Mouse (Mus musculus) neural tube, embryonic 15.5 days (tissue): ENCODE measurements around the gene Cpt1c. TPM values are rescaled to one million over a fixed set of nuclear protein-coding genes. Genes with fewer than 3 reads are reported as not detected.
A peak's percentile ranks its signal among the peaks of the same experiment; 100 is the strongest.
"Not testable (repeated sequence)": the region's sequence is repeated elsewhere in the genome, so short reads cannot be mapped to it uniquely, and the experiment has no call there.

Experiments used
- ATAC-seq: fragments of 200-750 bp; cut with Nextera tagmentation; 2 replicates; pipeline ENCODE4 v1.8.0; 2017; ENCODE audit warnings: mild to moderate bottlenecking, moderate TSS enrichment, moderate library complexity; ENCODE audit not compliant: low FRiP score
- H3K27ac ChIP-seq: fragments of 300-500 bp; sonication (generic); replicated peaks from 2 replicates; pipeline ENCODE4 v1.5.1; 2015; ENCODE audit warnings: mild to moderate bottlenecking, inconsistent platforms
- H3K27me3 ChIP-seq: fragments of 300-500 bp; sonication (generic); replicated peaks from 2 replicates; pipeline ENCODE4 v1.6.1; 2015; ENCODE audit warnings: inconsistent platforms
- H3K36me3 ChIP-seq: fragments of 300-500 bp; sonication (generic); 2 replicates; pipeline ENCODE4 v1.6.1; 2015; ENCODE audit warnings: inconsistent platforms
- H3K4me1 ChIP-seq: fragments of 300-500 bp; sonication (generic); 2 replicates; pipeline ENCODE4 v1.6.1; 2015; ENCODE audit warnings: inconsistent platforms
- H3K4me2 ChIP-seq: fragments of 300-500 bp; sonication (generic); 2 replicates; pipeline ENCODE4 v1.6.1; 2015; ENCODE audit warnings: inconsistent platforms, mild to moderate bottlenecking, moderate library complexity
- H3K4me3 ChIP-seq: fragments of 300-500 bp; sonication (generic); replicated peaks from 2 replicates; pipeline ENCODE4 v1.5.1; 2015; ENCODE audit warnings: mild to moderate bottlenecking, inconsistent platforms
- H3K9ac ChIP-seq: fragments of 300-500 bp; sonication (generic); replicated peaks from 2 replicates; pipeline ENCODE4 v1.6.1; 2015; ENCODE audit warnings: mild to moderate bottlenecking, inconsistent platforms
- H3K9me3 ChIP-seq: fragments of 300-500 bp; sonication (generic); replicated peaks from 2 replicates; pipeline ENCODE4 v1.6.1; 2016; ENCODE audit warnings: inconsistent platforms
- WGBS: fragments of 180-500 bp; shearing (Covaris S2); methylation state at CpG from one replicate; pipeline ENCODE4 v1.1.7; 2015; ENCODE audit warnings: mixed read lengths; 5-methylcytosine and 5-hydroxymethylcytosine counted together
- polyA plus RNA-seq: library from polyadenylated mRNA; unstranded; fragments of >200 nt; fragmentation: Nextera tagmentation; extraction: Ambion mirVana; gene quantifications from 2 replicates; pipeline ENCODE4 v1.2.1, GENCODE M21; 2015

Cpt1c gene
- polyA plus RNA-seq, result 55.5 and 59.0 TPM in 2 replicates

GRCm38 (mm10) chr7:44974383-44975116, at the start of gene Cpt1c:
Cpt1c (minus strand) TSS chr7:44974851.
- Histone ChIP-seq H3K4me3 (peak within 1 kb of the TSS; percentile 60), H3K9me3 (no peaks in the 10 kb centered on the region), H3K27ac (peak within 1 kb of the TSS; percentile 97), H3K9ac (peak within 1 kb of the TSS; percentile 73), H3K4me2 (peak within 1 kb of the TSS; percentile 92), H3K36me3 (peaks cover 37% of the 10 kb centered on the region), H3K4me1 (peaks cover 54% of the 10 kb centered on the region), H3K27me3 (no peaks in the 10 kb centered on the region)
- peak; percentile 64 for ATAC-seq
- WGBS, result under 1% methylated on average over 22 of the region's 22 CpGs

DNA sequence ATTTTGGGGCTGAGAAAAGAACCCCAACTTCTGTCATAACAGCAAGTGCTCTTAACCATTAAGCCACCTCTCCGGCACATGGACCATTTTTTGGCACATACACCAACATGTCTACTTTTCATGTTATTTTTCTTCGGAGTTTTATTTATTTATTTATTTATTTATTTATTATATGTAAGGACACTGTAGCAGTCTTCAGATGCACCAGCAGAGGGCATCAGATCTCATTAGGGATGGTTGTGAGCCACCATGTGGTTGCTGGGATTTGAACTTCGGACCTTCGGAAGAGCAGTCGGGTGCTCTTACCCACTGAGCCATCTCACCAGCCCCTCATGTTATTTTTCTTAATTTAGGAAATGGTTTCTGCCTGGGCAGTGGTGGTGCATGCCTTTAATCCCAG, 49.1 kb upstream of the Cpt1c start:
- H3K9me3 ChIP-seq, ATAC-seq, H3K27me3 ChIP-seq, H3K9ac ChIP-seq, H3K27ac ChIP-seq, H3K4me3 ChIP-seq, H3K4me2 ChIP-seq: not testable (repeated sequence)
- H3K4me1 ChIP-seq, result peaks cover 14% of the 10 kb centered on the region
- peaks cover 19% of the 10 kb centered on the region for H3K36me3 ChIP-seq
- WGBS, result 81% methylated on average over 5 of the region's 5 CpGs

GRCm38 (mm10) chr7:45020225-45020624, 45.6 kb upstream of the Cpt1c start:
- no peak overlapping the region for H3K27ac ChIP-seq
- H3K9ac ChIP-seq, result no peak overlapping the region
- 71% methylated on average over 9 of the region's 9 CpGs for WGBS
- H3K4me1 ChIP-seq, result peaks cover 26% of the 10 kb centered on the region
- peaks cover 5% of the 10 kb centered on the region; the same call in 1 of the 2 replicates for H3K27me3 ChIP-seq
- no peaks in the 10 kb centered on the region for H3K9me3 ChIP-seq
- H3K4me2 ChIP-seq, result no peak overlapping the region
- H3K36me3 ChIP-seq, result no peaks in the 10 kb centered on the region
- ATAC-seq, result no peak
- no peak overlapping the region for H3K4me3 ChIP-seq

DNA sequence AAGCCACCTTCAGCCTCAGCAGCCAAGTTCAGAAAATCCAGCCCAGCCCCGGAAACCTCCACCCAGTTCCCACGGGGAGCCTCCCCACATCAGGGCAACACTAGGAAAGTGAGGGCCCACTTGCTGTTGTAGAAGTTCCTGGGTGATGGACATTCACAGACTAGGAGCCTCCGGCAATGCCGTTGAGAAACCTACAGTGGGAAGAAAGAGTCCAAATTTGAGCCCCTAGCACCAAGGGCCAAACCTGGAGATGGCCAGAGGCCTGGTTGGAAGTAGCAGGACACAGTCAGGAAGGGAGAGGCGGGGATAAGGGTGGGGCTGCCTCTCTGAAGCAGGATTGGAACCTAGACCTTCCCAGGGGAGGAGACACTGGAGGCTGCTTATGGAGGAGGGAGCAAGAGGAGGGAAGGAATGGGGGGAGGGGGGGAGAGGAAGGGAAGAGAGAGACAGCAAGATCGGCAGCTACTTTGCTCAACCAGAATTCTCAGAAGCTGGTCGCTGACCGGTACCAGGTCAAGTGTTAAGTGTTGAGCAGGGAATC, 44.5 kb upstream of the Cpt1c start:
- no peak for ATAC-seq
- Histone ChIP-seq H3K9ac (no peak overlapping the region), H3K27me3 (peaks cover 5% of the 10 kb centered on the region; the same call in 1 of the 2 replicates), H3K4me3 (peak overlapping the region; percentile 91; the same call in 1 of the 2 replicates), H3K27ac (no peak overlapping the region), H3K4me1 (peaks cover 38% of the 10 kb centered on the region), H3K4me2 (peak overlapping the region; percentile 86), H3K9me3 (no peaks in the 10 kb centered on the region), H3K36me3 (no peaks in the 10 kb centered on the region)
- 43% methylated on average over 8 of the region's 8 CpGs for WGBS

- Histone ChIP-seq H3K27ac (peak within 1 kb of the TSS; percentile 84), H3K4me1 (peaks cover 50% of the 10 kb centered on the region), H3K4me3 (peak within 1 kb of the TSS; percentile 91), H3K27me3 (peaks cover 5% of the 10 kb centered on the region; the same call in 1 of the 2 replicates), H3K9me3 (no peaks in the 10 kb centered on the region), H3K36me3 (peaks cover 15% of the 10 kb centered on the region), H3K4me2 (peak within 1 kb of the TSS; percentile 86), H3K9ac (peak within 1 kb of the TSS; percentile 45)
- ATAC-seq, result peak; percentile 72
- under 1% methylated on average over 36 of the region's 36 CpGs for WGBS
Observed at GRCm38 (mm10) chr7:45017242-45018061, 42.8 kb upstream of the Cpt1c start, which contains the start of gene Rras. Rras (plus strand) TSS chr7:45017961.

DNA sequence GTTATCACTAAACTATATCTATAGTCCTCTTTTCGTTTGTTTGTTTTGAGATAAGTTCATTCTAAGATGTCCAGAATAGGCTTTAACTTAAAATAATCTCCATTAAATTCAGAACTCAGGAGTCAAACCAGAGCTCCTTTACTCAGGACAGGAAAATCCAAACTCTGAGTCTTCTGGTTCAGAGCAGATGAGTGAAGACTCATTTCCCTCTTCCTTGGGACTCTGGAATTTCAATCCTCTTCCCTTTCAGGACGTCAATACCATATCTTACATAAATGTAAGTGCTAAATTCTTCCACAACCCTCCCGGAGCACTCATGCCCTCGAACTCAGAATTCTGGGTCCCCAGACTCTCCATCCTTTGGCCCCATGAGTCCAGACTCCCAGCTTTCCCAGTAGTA, 42.1 kb upstream of the Cpt1c start:
- peak overlapping the region; percentile 91 for H3K4me3 ChIP-seq
- no peak for ATAC-seq
- H3K27me3 ChIP-seq, result peaks cover 5% of the 10 kb centered on the region; the same call in 1 of the 2 replicates
- WGBS, result under 1% methylated on average over 4 of the region's 4 CpGs
- peak overlapping the region; percentile 45 for H3K9ac ChIP-seq
- no peaks in the 10 kb centered on the region for H3K9me3 ChIP-seq
- peaks cover 22% of the 10 kb centered on the region for H3K36me3 ChIP-seq
- peak overlapping the region; percentile 84 for H3K27ac ChIP-seq
- peak overlapping the region; percentile 86 for H3K4me2 ChIP-seq
- H3K4me1 ChIP-seq, result peaks cover 50% of the 10 kb centered on the region

DNA sequence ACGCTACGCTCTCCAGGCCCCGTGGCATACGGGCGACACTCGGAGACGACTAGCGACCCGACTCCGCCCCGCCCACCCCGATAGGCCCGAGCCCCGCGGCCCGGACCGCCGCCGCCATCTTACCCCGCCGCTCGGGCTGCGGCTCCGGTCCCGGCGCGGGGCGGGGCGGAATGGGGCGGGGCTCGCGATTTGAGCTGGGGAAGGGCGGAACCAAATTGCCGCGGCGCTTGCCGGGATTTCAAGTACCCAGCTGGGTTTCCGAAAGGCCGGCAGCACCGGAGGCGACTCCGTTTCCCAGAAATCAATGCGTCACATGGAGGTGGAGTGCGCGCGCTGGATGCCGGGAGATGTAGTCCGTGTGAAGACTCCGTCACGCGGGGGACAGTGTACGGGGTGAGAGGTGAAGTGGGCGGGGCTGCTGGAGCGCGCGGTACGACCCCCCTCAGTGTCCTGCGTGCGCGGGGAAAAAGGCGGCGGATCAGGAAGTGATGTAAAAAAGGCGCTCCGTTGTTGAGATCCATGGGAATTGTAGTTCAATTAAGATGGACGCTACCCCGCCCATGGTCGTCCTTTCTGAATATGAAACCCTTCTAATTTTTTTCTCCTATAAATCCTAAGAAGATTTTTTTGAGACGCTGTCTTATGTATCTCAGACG, 41.4 kb upstream of the Cpt1c start, which contains the start of gene Scaf1:
Gene Scaf1 (minus strand): TSS at position 407 of the 656 bp plus-strand sequence.
- no peaks in the 10 kb centered on the region for H3K9me3 ChIP-seq
- H3K36me3 ChIP-seq, result peaks cover 28% of the 10 kb centered on the region
- H3K27me3 ChIP-seq, result peaks cover 5% of the 10 kb centered on the region; the same call in 1 of the 2 replicates
- under 1% methylated on average over 68 of the region's 69 CpGs for WGBS
- peak; percentile 95 for ATAC-seq
- H3K27ac ChIP-seq, result peak within 1 kb of the TSS; percentile 84
- H3K4me2 ChIP-seq, result peak within 1 kb of the TSS; percentile 86
- H3K4me3 ChIP-seq, result peak within 1 kb of the TSS; percentile 91
- peaks cover 50% of the 10 kb centered on the region for H3K4me1 ChIP-seq
- peak within 1 kb of the TSS; percentile 88 for H3K9ac ChIP-seq

GRCm38 (mm10) chr7:45015344-45015956, 40.8 kb upstream of the Cpt1c start:
- H3K36me3 ChIP-seq, result peaks cover 32% of the 10 kb centered on the region
- peaks cover 5% of the 10 kb centered on the region; the same call in 1 of the 2 replicates for H3K27me3 ChIP-seq
- H3K27ac ChIP-seq, result peak overlapping the region; percentile 84
- peak overlapping the region; percentile 88 for H3K9ac ChIP-seq
- H3K4me3 ChIP-seq, result peak overlapping the region; percentile 91
- ATAC-seq, result no peak; the same call in 1 of the 2 replicates
- peaks cover 50% of the 10 kb centered on the region for H3K4me1 ChIP-seq
- peak overlapping the region; percentile 86 for H3K4me2 ChIP-seq
- 2% methylated on average over 20 of the region's 20 CpGs for WGBS
- H3K9me3 ChIP-seq, result no peaks in the 10 kb centered on the region

DNA sequence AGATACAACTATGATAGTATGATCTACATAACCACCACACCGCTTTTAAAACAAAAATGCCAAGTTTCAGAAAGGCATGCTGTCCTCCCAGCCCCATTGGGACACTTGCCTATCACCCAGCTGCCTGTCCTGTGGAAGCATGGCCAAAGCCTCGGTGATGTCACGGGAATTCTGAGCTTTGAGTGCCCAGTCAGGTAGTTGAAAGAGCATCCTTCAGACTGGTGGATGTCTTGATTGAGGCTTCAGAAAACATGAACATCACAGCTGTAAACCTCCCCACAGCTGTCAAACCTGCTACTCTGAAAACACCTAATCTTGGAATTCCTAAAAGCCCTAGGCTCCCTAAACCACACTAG, 39.4 kb upstream of the Cpt1c start:
- no peak overlapping the region for H3K27ac ChIP-seq
- 97% methylated on average over 3 of the region's 3 CpGs for WGBS
- H3K9me3 ChIP-seq, result no peaks in the 10 kb centered on the region
- no peak overlapping the region for H3K4me2 ChIP-seq
- H3K36me3 ChIP-seq, result peaks cover 45% of the 10 kb centered on the region
- H3K4me1 ChIP-seq, result peaks cover 50% of the 10 kb centered on the region
- peaks cover 5% of the 10 kb centered on the region; the same call in 1 of the 2 replicates for H3K27me3 ChIP-seq
- no peak overlapping the region for H3K9ac ChIP-seq
- 0 out of 2 replicates have a peak overlapping the region, but pooled peaks have one; percentile 91 for H3K4me3 ChIP-seq
- no peak for ATAC-seq

DNA sequence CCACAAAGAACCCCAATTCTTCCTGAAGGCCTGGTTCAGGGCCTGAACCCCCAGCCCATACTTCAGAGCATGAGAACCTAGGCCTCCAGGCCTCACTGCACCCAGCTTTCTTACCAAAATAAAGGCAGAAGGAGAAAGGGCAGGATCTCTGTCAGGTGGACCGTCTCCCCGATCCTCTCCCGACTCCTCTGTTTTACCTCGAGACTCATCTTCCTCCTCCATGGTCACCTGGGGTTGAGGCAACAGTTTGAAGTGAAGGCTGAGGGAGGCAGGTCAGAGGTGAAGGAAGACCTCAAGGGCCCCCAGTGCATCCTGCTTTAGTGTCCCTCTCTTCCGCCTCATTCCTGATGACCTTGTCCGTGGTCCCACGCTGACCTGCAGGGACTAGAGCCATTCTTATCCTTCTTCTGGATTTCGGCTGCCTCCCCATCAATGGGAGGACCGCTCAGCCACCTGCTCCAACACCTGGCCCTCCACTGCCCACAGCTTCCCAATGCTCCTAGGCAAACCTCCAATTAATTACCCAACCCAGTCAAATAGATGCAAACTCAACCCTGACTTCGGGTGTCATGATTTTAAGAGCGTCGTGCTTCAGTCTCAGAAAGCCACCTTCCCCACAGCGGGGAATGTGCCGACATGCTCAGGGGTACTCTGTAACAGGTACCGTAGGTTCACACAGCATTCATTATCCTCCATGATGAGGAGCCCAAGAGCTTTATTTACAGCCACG, 38.9 kb upstream of the Cpt1c start:
- H3K27ac ChIP-seq, result no peak overlapping the region
- no peaks in the 10 kb centered on the region for H3K9me3 ChIP-seq
- H3K4me2 ChIP-seq, result no peak overlapping the region
- H3K4me3 ChIP-seq, result no peak overlapping the region
- H3K27me3 ChIP-seq, result no peaks in the 10 kb centered on the region
- H3K36me3 ChIP-seq, result peaks cover 51% of the 10 kb centered on the region
- ATAC-seq, result no peak
- WGBS, result 96% methylated on average over 16 of the region's 16 CpGs
- no peak overlapping the region for H3K9ac ChIP-seq
- peaks cover 44% of the 10 kb centered on the region for H3K4me1 ChIP-seq
